Mouse (Mus musculus) stomach, postnatal 0 days (tissue): Measurements from ENCODE around the gene Cntnap5b. TPM values are rescaled to one million over a fixed set of nuclear protein-coding genes. Genes with fewer than 3 reads are reported as not detected.

ENCODE experiments used
- ATAC-seq: fragments of 200-750 bp; cut with Nextera tagmentation; 2 replicates; pipeline ENCODE4 v1.8.0; 2017; ENCODE audit not compliant: low FRiP score, low TSS enrichment
- DNase-seq: peaks from one replicate; pipeline ENCODE4 v3.0.0-alpha.2; 2016; ENCODE audit warnings: low spot score
- H3K27ac ChIP-seq: fragments of 300-500 bp; sonication (generic); replicated peaks from 2 replicates; pipeline ENCODE4 v1.5.1; 2014; ENCODE audit warnings: mild to moderate bottlenecking, control low read depth
- H3K27me3 ChIP-seq: fragments of 300-500 bp; sonication (generic); 2 replicates; pipeline ENCODE4 v1.6.1; 2014; ENCODE audit warnings: low read length; ENCODE audit not compliant: control insufficient read depth, insufficient read depth
- H3K36me3 ChIP-seq: fragments of 300-500 bp; sonication (generic); 2 replicates; pipeline ENCODE4 v1.6.1; 2014; ENCODE audit warnings: low read length, mixed read lengths; ENCODE audit not compliant: control insufficient read depth, insufficient read depth
- H3K4me1 ChIP-seq: fragments of 300-500 bp; sonication (generic); replicated peaks from 2 replicates; pipeline ENCODE4 v1.6.1; 2014; ENCODE audit warnings: antibody characterized with exemption; ENCODE audit not compliant: control insufficient read depth, insufficient read depth
- H3K4me2 ChIP-seq: fragments of 300-500 bp; sonication (generic); replicated peaks from 2 replicates; pipeline ENCODE4 v1.6.1; 2014; ENCODE audit warnings: low read depth, mild to moderate bottlenecking, control low read depth, moderate library complexity
- H3K4me3 ChIP-seq: fragments of 300-500 bp; sonication (generic); 2 replicates; pipeline ENCODE4 v1.5.1; 2014; ENCODE audit warnings: low read depth, low read length, control low read depth
- H3K9ac ChIP-seq: fragments of 300-500 bp; sonication (generic); 2 replicates; pipeline ENCODE4 v1.6.1; 2014; ENCODE audit warnings: mild to moderate bottlenecking, low read length, control low read depth, mixed read lengths
- H3K9me3 ChIP-seq: fragments of 300-500 bp; sonication (generic); 2 replicates; pipeline ENCODE4 v1.6.1; 2016; ENCODE audit warnings: low read length; ENCODE audit not compliant: control insufficient read depth
- CTCF ChIP-seq: IDR thresholded peaks from 2 replicates; pipeline ENCODE4 v1.5.1; 2016; ENCODE audit warnings: antibody characterized with exemption, low read depth, mild to moderate bottlenecking, moderate library complexity
- EP300 ChIP-seq: optimal IDR thresholded peaks from 2 replicates; pipeline ENCODE3; 2016; ENCODE audit warnings: antibody characterized with exemption
- WGBS: fragments of 180-500 bp; shearing (Covaris S2); extraction: QIAGEN DNeasy Blood & Tissue Kit; methylation state at CpG from one replicate; pipeline ENCODE4 v1.1.7; 2014; 5-methylcytosine and 5-hydroxymethylcytosine counted together
- polyA plus RNA-seq: library from polyadenylated mRNA; unstranded; fragments of >200 nt; fragmentation: Nextera tagmentation; extraction: Ambion mirVana; gene quantifications from 2 replicates; pipeline ENCODE4 v1.2.1, GENCODE M21; 2015

Cntnap5b gene
- 0.02 TPM in 1 of 2 replicates, not detected in the other for polyA plus RNA-seq

DNA sequence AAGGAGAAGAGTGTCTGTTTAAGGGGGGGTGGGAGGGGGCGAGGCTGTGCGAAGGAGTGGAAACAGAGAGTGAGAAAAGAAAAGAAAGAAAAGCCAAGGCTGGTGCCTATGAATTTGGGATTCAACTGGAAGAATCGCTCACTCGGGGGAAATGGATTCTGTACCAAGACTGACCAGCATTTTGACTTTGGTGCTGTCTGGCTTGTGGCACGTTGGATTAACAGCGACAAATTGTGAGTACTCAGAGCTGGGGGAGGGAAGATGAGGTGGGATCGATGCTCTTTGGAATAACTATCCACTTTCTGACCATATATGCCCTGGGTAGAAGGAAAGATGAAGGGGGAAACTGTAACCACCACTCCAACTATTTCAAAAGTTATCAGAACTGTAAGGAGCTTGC, at the start of gene Cntnap5b:
TSS of gene Cntnap5b (plus strand) at position 152 of the 400 bp plus-strand sequence.
- no peaks in the 10 kb centered on the region for H3K27me3 ChIP-seq
- DNase-seq (no peak), ATAC-seq (no peak)
- H3K36me3 ChIP-seq = no peaks in the 10 kb centered on the region
- no peak within 1 kb of the TSS for H3K4me3 ChIP-seq
- no peaks in the 10 kb centered on the region for H3K9me3 ChIP-seq
- no peak within 1 kb of the TSS for H3K4me2 ChIP-seq
- no peak within 1 kb of the TSS for H3K9ac ChIP-seq
- no peak for TF ChIP-seq CTCF
- no peak for TF ChIP-seq EP300
- WGBS = 27% methylated on average over 7 of the region's 7 CpGs
- no peak within 1 kb of the TSS for H3K27ac ChIP-seq
- H3K4me1 ChIP-seq = no peaks in the 10 kb centered on the region

- TF ChIP-seq EP300 (no peak), CTCF (no peak)
- Histone ChIP-seq H3K36me3 (no peaks in the 10 kb centered on the region), H3K4me2 (no peak overlapping the region), H3K9ac (no peak overlapping the region), H3K27me3 (no peaks in the 10 kb centered on the region), H3K27ac (no peak overlapping the region), H3K9me3 (no peaks in the 10 kb centered on the region), H3K4me3 (no peak overlapping the region), H3K4me1 (no peaks in the 10 kb centered on the region)
- ATAC-seq = no peak
- no peak for DNase-seq
- WGBS = 89% methylated on average over 1 of the region's 1 CpGs
These were observed 12.6 kb upstream of the Cntnap5b start for GRCm38 (mm10) chr1:99759996-99760395.

GRCm38 (mm10) chr1:99772183-99772582, 382 bp upstream of the Cntnap5b start:
- ATAC-seq = no peak
- peak; percentile 56 for TF ChIP-seq CTCF
- TF ChIP-seq EP300 = no peak
- H3K4me1 ChIP-seq = no peaks in the 10 kb centered on the region
- H3K4me3 ChIP-seq = no peak overlapping the region
- no peak overlapping the region for H3K4me2 ChIP-seq
- no peak overlapping the region for H3K9ac ChIP-seq
- peak; percentile 63 for DNase-seq
- H3K27me3 ChIP-seq = no peaks in the 10 kb centered on the region
- WGBS = 2% methylated on average over 19 of the region's 19 CpGs
- H3K27ac ChIP-seq = no peak overlapping the region
- no peaks in the 10 kb centered on the region for H3K9me3 ChIP-seq
- H3K36me3 ChIP-seq = no peaks in the 10 kb centered on the region

DNA sequence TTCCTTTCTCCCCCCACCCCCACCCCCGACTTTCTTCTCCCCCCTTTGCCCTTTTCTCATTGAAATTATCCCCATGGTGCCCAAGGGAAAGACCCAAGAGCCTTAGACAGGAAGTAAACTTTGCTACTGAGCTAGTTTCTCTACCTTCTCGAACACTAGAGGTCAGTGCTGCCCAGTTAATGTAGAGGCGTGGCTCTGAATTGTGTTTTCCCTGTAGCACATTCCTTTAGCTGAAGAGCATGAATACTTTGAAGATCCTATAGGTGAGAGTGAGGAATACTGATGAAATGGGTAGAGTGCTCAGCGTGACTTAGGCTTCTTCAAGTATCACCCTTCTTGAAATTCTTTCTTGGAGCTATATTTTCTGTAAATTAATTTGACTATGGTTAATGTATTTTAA, 1.6 kb downstream of the Cntnap5b start:
- H3K9me3 ChIP-seq = no peaks in the 10 kb centered on the region
- H3K27me3 ChIP-seq = no peaks in the 10 kb centered on the region
- ATAC-seq (no peak), DNase-seq (peak; percentile 15)
- no peaks in the 10 kb centered on the region for H3K4me1 ChIP-seq
- TF ChIP-seq CTCF (peak; percentile 68), EP300 (no peak)
- H3K4me2 ChIP-seq = no peak overlapping the region
- H3K27ac ChIP-seq = no peak overlapping the region
- H3K9ac ChIP-seq = no peak overlapping the region
- 6% methylated on average over 4 of the region's 4 CpGs for WGBS
- no peaks in the 10 kb centered on the region for H3K36me3 ChIP-seq
- H3K4me3 ChIP-seq = no peak overlapping the region

- Histone ChIP-seq H3K27me3 (no peaks in the 10 kb centered on the region), H3K4me2 (no peak overlapping the region), H3K9ac (no peak overlapping the region), H3K4me3 (no peak overlapping the region), H3K27ac (no peak overlapping the region), H3K9me3 (no peaks in the 10 kb centered on the region), H3K36me3 (no peaks in the 10 kb centered on the region), H3K4me1 (no peaks in the 10 kb centered on the region)
- TF ChIP-seq CTCF = no peak
- TF ChIP-seq EP300 = no peak
- DNase-seq = no peak
- ATAC-seq = no peak
- WGBS = 72% methylated on average over 6 of the region's 6 CpGs
These were observed 41.0 kb downstream of the Cntnap5b start for GRCm38 (mm10) chr1:99813334-99814110.

GRCm38 (mm10) chr1:99872344-99872743, 99.8 kb downstream of the Cntnap5b start:
- Histone ChIP-seq H3K9ac (no peak overlapping the region), H3K9me3 (no peaks in the 10 kb centered on the region), H3K4me3 (no peak overlapping the region), H3K4me2 (no peak overlapping the region), H3K4me1 (no peaks in the 10 kb centered on the region), H3K36me3 (no peaks in the 10 kb centered on the region), H3K27me3 (no peaks in the 10 kb centered on the region), H3K27ac (no peak overlapping the region)
- ATAC-seq (no peak), DNase-seq (no peak)
- 66% methylated on average over 3 of the region's 3 CpGs for WGBS
- TF ChIP-seq EP300 (no peak), CTCF (no peak)
